Mouse (Mus musculus) stomach, postnatal 0 days (tissue): ENCODE data around the gene Tent2. TPM values are rescaled to one million over a fixed set of nuclear protein-coding genes. Genes with fewer than 3 reads are reported as not detected.
"Not testable (repeated sequence)": the region's sequence is repeated elsewhere in the genome, so short reads cannot be mapped to it uniquely, and the experiment has no call there.

ENCODE experiments used
- ATAC-seq: fragments of 200-750 bp; cut with Nextera tagmentation; 2 replicates; pipeline ENCODE4 v1.8.0; 2017; ENCODE audit not compliant: low FRiP score, low TSS enrichment
- DNase-seq: peaks from one replicate; pipeline ENCODE4 v3.0.0-alpha.2; 2016; ENCODE audit warnings: low spot score
- H3K27ac ChIP-seq: fragments of 300-500 bp; sonication (generic); replicated peaks from 2 replicates; pipeline ENCODE4 v1.5.1; 2014; ENCODE audit warnings: mild to moderate bottlenecking, control low read depth
- H3K27me3 ChIP-seq: fragments of 300-500 bp; sonication (generic); 2 replicates; pipeline ENCODE4 v1.6.1; 2014; ENCODE audit warnings: low read length; ENCODE audit not compliant: control insufficient read depth, insufficient read depth
- H3K36me3 ChIP-seq: fragments of 300-500 bp; sonication (generic); 2 replicates; pipeline ENCODE4 v1.6.1; 2014; ENCODE audit warnings: low read length, mixed read lengths; ENCODE audit not compliant: control insufficient read depth, insufficient read depth
- H3K4me1 ChIP-seq: fragments of 300-500 bp; sonication (generic); replicated peaks from 2 replicates; pipeline ENCODE4 v1.6.1; 2014; ENCODE audit warnings: antibody characterized with exemption; ENCODE audit not compliant: control insufficient read depth, insufficient read depth
- H3K4me2 ChIP-seq: fragments of 300-500 bp; sonication (generic); replicated peaks from 2 replicates; pipeline ENCODE4 v1.6.1; 2014; ENCODE audit warnings: low read depth, mild to moderate bottlenecking, control low read depth, moderate library complexity
- H3K4me3 ChIP-seq: fragments of 300-500 bp; sonication (generic); 2 replicates; pipeline ENCODE4 v1.5.1; 2014; ENCODE audit warnings: low read depth, low read length, control low read depth
- H3K9ac ChIP-seq: fragments of 300-500 bp; sonication (generic); 2 replicates; pipeline ENCODE4 v1.6.1; 2014; ENCODE audit warnings: mild to moderate bottlenecking, low read length, control low read depth, mixed read lengths
- H3K9me3 ChIP-seq: fragments of 300-500 bp; sonication (generic); 2 replicates; pipeline ENCODE4 v1.6.1; 2016; ENCODE audit warnings: low read length; ENCODE audit not compliant: control insufficient read depth
- CTCF ChIP-seq: IDR thresholded peaks from 2 replicates; pipeline ENCODE4 v1.5.1; 2016; ENCODE audit warnings: antibody characterized with exemption, low read depth, mild to moderate bottlenecking, moderate library complexity
- EP300 ChIP-seq: optimal IDR thresholded peaks from 2 replicates; pipeline ENCODE3; 2016; ENCODE audit warnings: antibody characterized with exemption
- WGBS: fragments of 180-500 bp; shearing (Covaris S2); extraction: QIAGEN DNeasy Blood & Tissue Kit; methylation state at CpG from one replicate; pipeline ENCODE4 v1.1.7; 2014; 5-methylcytosine and 5-hydroxymethylcytosine counted together
- polyA plus RNA-seq: library from polyadenylated mRNA; unstranded; fragments of >200 nt; fragmentation: Nextera tagmentation; extraction: Ambion mirVana; gene quantifications from 2 replicates; pipeline ENCODE4 v1.2.1, GENCODE M21; 2015

Gene Tent2
- polyA plus RNA-seq, 1 experiment from 2014 or later: 25.4 TPM

DNA sequence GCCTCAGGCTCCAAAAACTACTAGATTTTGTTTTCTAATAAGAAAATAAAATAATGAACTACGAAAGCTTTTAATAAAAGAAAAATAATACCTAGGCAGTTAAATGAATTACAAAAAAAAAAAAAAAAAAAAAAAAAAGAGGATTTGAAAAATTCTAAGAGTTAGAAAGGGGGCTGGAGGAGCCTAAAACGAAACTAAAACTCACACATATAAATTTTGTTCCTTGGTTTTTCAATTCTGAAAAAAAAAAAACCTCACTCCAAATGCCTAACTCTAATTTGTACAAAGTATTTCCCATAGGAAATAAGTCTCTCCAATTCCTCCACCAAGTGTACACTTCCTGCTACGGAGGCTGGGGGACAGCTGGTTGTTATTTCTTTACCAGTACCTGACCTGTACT is 3.4 kb downstream of the Tent2 start:
- TF ChIP-seq EP300: no peak
- TF ChIP-seq CTCF: no peak
- no peak for ATAC-seq
- 77% methylated on average over 3 of the region's 3 CpGs for WGBS
- no peak overlapping the region for H3K27ac ChIP-seq
- no peaks in the 10 kb centered on the region for H3K9me3 ChIP-seq
- 0 out of 2 replicates have a peak, but pooled peaks cover 2% of the 10 kb centered on the region for H3K4me1 ChIP-seq
- H3K27me3 ChIP-seq: no peaks in the 10 kb centered on the region
- no peak overlapping the region for H3K4me3 ChIP-seq
- no peaks in the 10 kb centered on the region; the same call in 1 of the 2 replicates for H3K36me3 ChIP-seq
- no peak overlapping the region for H3K4me2 ChIP-seq
- no peak for DNase-seq
- no peak overlapping the region for H3K9ac ChIP-seq

DNA sequence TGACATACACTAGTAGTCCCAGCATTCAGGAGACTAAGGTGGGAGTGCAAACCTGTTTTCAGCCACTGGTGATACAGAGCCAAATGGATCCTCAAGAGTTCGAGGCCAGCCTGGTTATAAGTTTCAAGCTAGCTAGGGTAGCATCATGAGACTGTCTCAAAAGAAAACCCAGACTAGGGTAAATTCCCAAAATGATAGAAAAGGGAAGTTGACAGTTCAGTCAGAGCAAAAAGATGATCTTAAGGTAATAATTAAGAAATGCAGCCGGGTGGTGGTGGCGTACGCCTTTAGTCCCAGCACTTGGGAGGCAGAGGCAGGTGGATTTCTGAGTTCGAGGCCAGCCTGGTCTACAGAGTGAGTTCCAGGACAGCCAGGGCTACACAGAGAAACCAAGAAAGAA is 4.4 kb downstream of the Tent2 start:
- H3K9ac ChIP-seq, ATAC-seq, H3K4me3 ChIP-seq, H3K4me1 ChIP-seq, H3K27ac ChIP-seq, H3K9me3 ChIP-seq, DNase-seq, H3K4me2 ChIP-seq, H3K36me3 ChIP-seq, H3K27me3 ChIP-seq: not testable (repeated sequence)
- WGBS: 89% methylated on average over 5 of the region's 5 CpGs

DNA sequence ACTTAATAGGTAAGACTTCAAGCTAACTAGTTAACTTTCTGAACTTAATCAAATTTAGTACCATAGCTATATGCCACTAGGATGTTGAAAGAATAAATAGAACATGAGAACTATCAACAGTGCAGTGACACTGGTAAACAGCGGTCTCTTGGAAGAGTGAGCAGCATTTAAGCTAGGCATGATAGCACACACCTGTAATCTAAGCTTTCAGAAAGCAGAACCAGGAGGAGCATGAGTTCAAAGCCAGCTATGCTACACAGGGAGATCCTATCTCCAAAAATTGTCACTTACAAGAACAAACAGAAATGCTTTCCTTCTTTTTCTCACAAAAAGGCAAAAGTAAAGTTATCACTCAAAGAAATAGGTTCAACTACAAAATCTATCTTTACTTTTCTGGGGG is 11.8 kb downstream of the Tent2 start:
- no peak overlapping the region for H3K4me3 ChIP-seq
- no peak overlapping the region for H3K27ac ChIP-seq
- H3K4me1 ChIP-seq: no peaks in the 10 kb centered on the region
- ATAC-seq (no peak), DNase-seq (no peak)
- H3K36me3 ChIP-seq: peaks cover 8% of the 10 kb centered on the region
- no peak overlapping the region for H3K9ac ChIP-seq
- WGBS: 94% methylated on average over 1 of the region's 1 CpGs
- no peaks in the 10 kb centered on the region for H3K9me3 ChIP-seq
- TF ChIP-seq CTCF (no peak), EP300 (no peak)
- no peak overlapping the region for H3K4me2 ChIP-seq
- H3K27me3 ChIP-seq: no peaks in the 10 kb centered on the region

DNA sequence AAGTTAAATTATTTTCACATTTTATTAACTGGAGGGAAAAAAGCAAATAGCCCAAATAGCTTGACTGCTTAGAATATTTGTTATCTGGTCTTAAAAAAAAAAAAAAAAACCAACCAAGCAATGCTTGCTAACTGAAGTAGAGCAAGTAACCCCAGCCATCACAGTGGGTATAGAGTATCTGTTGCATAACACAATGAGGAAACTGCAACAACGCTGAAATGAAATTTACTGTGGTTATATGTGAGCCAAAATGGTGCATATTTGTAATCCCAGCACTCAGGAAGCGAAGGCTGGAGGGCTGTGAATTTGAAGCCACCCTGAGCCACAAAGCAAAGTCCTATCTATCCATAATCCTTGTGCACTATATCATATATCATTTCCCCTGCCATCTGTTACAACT is 12.7 kb downstream of the Tent2 start:
- Histone ChIP-seq H3K4me3 (no peak overlapping the region), H3K36me3 (peaks cover 8% of the 10 kb centered on the region), H3K27ac (no peak overlapping the region), H3K9me3 (no peaks in the 10 kb centered on the region), H3K27me3 (no peaks in the 10 kb centered on the region), H3K4me1 (no peaks in the 10 kb centered on the region), H3K4me2 (no peak overlapping the region), H3K9ac (no peak overlapping the region)
- DNase-seq (no peak), ATAC-seq (no peak)
- WGBS: 82% methylated on average over 2 of the region's 2 CpGs
- no peak for TF ChIP-seq EP300
- no peak for TF ChIP-seq CTCF

DNA sequence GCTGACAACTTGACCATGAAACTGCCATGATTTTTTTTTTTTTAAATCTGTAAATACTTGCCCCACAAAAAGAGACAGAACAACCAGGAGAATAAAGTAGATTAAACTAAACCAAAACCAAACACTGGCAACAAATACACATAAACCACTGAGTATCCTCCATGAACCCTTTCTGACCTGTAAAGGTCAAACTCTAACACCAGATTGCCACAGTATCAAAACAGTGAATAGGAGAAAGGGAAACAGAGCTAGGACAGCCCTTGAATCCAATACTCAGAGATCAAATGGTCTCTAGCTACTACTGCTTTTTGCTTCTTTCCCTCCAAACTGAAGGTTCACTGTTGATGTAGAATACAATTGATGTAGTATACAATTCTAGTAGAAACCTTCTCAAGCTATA is 14.6 kb downstream of the Tent2 start:
- TF ChIP-seq EP300: no peak
- TF ChIP-seq CTCF: no peak
- Histone ChIP-seq H3K27ac (no peak overlapping the region), H3K27me3 (no peaks in the 10 kb centered on the region), H3K4me3 (no peak overlapping the region), H3K4me1 (no peaks in the 10 kb centered on the region), H3K9me3 (no peaks in the 10 kb centered on the region), H3K36me3 (peaks cover 4% of the 10 kb centered on the region), H3K9ac (no peak overlapping the region), H3K4me2 (no peak overlapping the region)
- ATAC-seq: no peak
- DNase-seq: no peak

DNA sequence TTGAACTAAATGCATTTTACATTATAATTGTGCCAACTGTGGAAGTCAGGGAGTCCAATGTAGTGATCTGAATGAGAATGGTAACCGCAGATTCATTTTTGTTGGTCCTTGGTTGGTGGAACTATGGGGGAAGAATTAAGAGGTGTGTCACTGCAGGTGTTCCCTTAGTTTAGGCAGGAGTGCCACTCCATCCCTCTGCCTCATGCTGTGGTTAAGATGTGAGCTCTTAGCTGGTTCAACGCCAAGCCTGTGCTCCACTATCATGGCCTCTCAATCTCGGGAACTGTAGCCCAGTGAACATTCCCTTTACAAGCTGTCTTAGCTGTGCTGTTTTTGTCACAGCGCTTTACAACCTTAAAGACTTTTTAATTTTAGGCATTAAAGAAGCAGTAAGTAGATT is 28.9 kb downstream of the Tent2 start:
- DNase-seq: no peak
- no peaks in the 10 kb centered on the region for H3K27me3 ChIP-seq
- no peak for TF ChIP-seq EP300
- TF ChIP-seq CTCF: no peak
- no peak overlapping the region for H3K4me2 ChIP-seq
- no peaks in the 10 kb centered on the region for H3K4me1 ChIP-seq
- no peak overlapping the region for H3K27ac ChIP-seq
- no peak overlapping the region for H3K4me3 ChIP-seq
- ATAC-seq: no peak
- 95% methylated on average over 4 of the region's 4 CpGs for whole genome bisulfite sequencing
- H3K36me3 ChIP-seq: peaks cover 8% of the 10 kb centered on the region; the same call in 1 of the 2 replicates
- H3K9me3 ChIP-seq: no peaks in the 10 kb centered on the region
- H3K9ac ChIP-seq: no peak overlapping the region
